Mouse (Mus musculus) layer of hippocampus, adult 8-10 months (tissue): ENCODE measurements at regions not wholly inside any gene's neighbourhood (a gene's known extent, or its start where the extent isn't known, plus 50 kb on each side); places are given as distances from the start of the nearest gene placed in this dataset.

ENCODE experiments used
- DNase-seq, 2 experiments: peaks; one replicate each; pipeline ENCODE4 v3.0.0; 2022; ENCODE audit warnings: low spot score in 2 of 2

GRCm38 (mm10) chr2:117710173-117710813 is 367.5 kb upstream of the Rasgrp1 start:
- no peak for DNase-seq

DNA sequence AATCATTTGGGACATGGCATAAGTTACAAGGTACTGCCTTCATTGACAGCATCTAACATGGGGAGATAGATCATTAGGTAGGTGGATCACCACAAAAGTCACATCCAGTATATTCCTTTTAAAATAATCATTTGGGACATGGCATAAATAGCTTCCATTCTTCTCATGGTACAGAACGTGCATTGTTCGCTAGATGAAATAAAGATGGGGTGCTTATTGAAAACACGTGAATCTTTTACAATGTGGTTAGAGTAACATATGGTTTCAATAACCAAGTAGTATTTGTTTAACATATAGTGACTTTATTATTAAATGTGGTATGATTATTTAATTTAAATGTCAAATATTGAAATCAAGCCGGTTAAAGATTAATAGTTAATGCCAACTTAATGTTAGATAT is 381.3 kb upstream of the Rasgrp1 start:
- no peak for DNase-seq

GRCm38 (mm10) chr2:117731253-117731652 is 380.4 kb upstream of the Thbs1 start:
- DNase-seq, result no peak

DNA sequence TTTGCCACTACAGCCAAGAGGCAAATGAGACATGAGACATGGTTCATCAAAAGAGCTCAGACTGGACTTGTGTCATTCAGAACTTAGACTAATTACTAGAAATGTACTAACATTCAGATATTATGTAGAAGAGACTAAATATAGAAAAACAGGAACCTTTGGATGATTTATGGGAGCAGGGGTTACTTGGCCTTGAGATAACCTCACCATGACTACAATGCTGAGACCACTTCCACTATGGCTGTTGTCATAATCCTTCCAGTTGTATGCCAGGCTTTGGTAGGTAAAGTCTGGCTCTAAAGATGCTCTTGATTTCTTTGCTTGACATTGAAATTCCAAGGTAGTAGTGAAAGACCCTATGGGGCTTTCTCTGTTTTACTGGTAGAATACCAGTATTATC is 369.3 kb upstream of the Thbs1 start:
- DNase-seq, result no peak

DNA sequence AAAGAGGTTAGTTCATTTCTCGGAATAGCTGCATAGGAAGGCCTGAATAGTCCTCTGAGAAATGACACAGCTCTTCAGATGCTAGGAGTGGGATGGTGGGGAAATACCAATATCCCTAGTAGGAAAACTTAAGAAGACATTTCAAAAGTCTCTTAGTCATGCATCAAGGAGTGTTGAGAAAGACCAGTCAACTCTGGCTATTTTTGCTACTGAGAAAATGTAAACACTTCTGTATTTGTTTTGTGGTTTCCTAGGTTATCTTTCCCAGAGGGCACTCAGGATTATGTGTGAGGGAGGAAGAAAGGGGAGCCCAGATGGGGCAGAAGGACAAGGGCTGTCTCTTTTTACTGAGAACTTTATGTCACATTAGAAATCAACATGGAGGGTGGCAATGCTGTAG is 367.8 kb upstream of the Thbs1 start:
- DNase-seq, result no peak

DNA sequence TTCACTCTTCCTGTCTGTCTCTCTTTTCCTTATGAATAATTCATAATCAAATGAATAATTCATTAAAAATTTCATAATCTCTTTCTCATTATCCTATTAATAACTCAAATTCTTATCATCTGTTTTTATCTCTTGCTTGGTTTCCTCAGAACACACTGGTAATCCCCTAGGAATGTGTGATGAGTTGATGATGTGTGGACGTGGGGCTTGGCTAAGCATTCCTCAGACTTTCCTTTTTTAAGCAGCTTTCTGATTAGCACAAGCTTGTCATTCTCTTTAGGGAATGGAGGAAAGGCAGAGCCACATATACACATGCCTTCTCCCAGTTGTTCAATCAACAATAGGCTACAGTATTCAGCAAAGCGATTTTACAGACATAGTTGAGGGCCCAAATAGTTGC is 365.9 kb upstream of the Thbs1 start:
- DNase-seq, result no peak

- DNase-seq, result no peak
Measured at GRCm38 (mm10) chr2:117747136-117747535, 364.5 kb upstream of the Thbs1 start.

- DNase-seq, result no peak
Measured at GRCm38 (mm10) chr2:117748892-117749291, 362.8 kb upstream of the Thbs1 start.

GRCm38 (mm10) chr2:117759491-117760013 is 352.1 kb upstream of the Thbs1 start:
- DNase-seq, result no peak

DNA sequence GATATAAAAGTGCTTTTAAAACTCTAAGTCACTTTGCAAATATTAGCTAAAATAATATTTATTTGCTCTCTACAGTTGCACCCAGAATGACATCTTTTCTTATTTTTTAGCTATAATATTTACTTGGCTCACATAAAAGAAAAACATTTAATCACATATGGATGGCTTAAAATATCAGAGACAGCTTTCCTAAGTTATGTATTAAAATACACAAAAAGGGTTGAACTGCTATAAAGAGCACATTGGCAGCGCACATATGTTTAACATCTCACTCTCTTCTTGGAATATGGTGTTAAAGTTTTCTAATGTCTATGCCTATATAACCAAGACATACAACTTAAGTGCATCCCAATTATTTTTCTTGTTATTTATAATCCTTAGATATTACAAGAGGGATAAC is 348.0 kb upstream of the Thbs1 start:
- DNase-seq, result no peak

GRCm38 (mm10) chr2:117765572-117765971 is 346.1 kb upstream of the Thbs1 start:
- DNase-seq, result no peak

GRCm38 (mm10) chr2:117766450-117766849 is 345.2 kb upstream of the Thbs1 start:
- no peak for DNase-seq

GRCm38 (mm10) chr2:117769402-117770114 is 342.1 kb upstream of the Thbs1 start:
- DNase-seq, result no peak

DNA sequence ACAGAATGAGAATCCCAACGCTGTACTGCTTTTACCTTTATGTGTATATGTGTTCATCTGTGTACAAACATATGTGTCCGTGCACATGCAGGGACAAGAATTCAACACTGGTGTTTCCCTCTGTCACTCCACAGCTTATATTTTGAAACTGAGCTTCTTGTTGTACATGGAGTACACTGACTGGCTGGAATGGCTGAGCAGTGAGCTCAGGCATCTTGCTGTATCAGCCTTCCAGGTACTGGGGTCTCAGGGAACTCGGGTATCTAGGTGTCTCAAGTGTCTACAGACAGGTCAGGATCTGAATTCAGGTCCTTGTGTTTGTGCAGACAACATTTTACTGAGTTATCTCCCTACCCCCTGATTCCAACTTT is 341.6 kb upstream of the Thbs1 start:
- DNase-seq, result no peak

GRCm38 (mm10) chr2:117780287-117780686 is 331.4 kb upstream of the Thbs1 start:
- no peak for DNase-seq

GRCm38 (mm10) chr2:117780816-117781215 is 330.9 kb upstream of the Thbs1 start:
- DNase-seq, result no peak

DNA sequence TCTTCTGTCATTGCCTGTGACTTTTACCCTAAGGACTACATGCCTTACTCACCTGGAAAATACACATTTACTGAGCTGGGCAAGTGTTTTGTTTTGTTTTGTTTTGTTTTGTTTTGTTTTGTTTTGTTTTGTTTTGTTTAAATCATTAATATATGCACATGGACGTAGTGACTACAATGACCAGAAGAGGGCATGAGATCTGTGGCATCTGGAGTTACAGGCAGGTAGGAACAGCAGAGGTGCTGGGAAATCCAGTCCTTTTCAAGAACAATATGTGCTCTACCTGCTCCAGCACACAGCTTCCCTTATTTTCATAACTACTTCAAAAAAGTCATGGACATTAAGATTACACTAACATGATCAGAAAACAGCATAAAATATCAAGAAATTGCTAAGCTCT is 324.4 kb upstream of the Thbs1 start:
- no peak for DNase-seq

DNA sequence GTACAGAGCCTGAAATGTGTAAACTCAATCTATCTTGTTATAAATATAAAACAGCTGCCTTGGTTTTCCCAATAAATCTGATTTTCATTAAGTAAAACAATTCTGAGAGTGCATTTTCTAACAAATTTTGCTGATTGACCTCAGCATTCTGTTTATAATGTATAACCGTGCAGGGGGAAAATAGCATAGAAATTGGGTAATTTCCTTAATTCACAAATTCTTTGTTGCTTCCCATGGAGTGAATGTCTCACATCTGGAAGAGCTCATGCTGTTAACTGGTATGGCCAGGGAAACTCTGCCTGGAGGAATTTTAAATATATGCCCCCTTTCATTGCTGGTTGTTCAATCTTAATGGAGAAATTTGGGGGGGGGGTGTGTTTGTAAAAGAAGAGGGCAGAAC is 317.4 kb upstream of the Thbs1 start:
- no peak for DNase-seq

DNA sequence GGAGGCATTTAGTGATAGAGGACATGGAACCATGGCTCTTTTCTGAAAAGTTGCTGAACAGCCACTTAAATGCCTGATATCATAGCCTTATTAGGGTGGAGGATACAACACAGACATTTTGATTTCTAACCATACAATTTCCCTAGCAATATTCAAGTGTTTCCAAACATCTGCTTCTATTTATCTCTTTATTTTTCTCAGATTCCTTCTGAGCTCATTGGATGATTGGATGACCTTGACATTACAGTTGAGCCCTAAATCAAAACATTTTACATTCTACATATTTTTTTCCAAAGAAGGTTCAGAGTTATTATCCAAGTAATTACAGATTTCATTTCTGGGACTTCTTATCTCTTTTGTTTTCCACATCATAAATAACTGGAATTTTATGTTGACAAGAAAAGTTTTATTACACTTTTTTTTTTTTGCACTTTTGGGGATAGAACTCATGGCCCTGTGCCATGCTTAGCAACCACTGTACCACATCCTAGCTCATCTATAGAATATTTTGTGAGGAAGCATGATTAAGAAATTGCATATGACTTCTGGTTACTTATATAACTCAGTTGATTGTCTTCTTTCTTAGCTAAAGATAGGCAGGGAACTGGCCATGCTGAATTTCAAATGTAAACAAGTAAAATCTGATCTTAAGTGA is 309.6 kb upstream of the Thbs1 start:
- no peak for DNase-seq

DNA sequence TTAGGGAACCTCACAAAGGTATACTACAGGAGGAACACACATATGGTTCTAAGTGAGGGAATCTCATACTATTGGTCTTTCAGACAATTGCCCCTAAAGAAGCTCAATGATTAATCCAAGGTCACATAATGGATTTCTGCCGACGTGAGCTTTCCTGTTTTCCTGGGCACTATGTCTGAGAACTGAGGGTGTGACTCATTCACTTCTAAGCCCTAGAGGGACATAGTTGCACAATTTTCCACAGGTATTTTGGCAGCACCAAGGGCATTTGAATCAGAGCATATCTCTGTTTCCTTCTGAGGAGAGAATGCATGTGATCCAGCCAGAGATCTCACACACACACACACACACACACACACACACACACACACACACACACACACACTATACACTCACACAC is 309.0 kb upstream of the Thbs1 start:
- no peak for DNase-seq

- DNase-seq, result no peak
Measured at GRCm38 (mm10) chr2:117804686-117805085, 307.0 kb upstream of the Thbs1 start.

DNA sequence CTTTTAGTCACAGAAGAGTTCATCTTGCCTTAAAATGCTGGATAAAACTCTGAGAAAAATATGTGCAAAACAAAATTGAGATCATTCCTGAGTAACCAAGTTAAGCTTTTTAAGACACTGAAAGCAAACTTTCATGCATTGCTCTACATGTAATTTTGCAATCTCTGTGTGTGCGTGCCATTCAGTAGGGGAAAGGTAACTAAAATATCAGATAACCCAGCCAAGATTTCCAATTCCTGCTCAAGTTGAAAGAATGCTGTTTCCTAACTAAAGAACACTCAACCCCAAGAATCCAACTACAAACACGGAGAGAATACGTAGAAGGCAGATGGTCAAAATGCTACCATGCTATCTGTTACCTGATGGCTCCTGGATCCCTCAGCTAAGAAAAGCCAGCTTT is 304.6 kb upstream of the Thbs1 start:
- no peak for DNase-seq

GRCm38 (mm10) chr2:117811506-117811905 is 300.2 kb upstream of the Thbs1 start:
- no peak for DNase-seq
